Mouse (Mus musculus) erythroblast, embryonic 14.5 days (primary cell): Measurements from ENCODE around the gene Tmprss12.

Experiments used
- GATA1 ChIP-seq: IDR thresholded peaks from 2 replicates; pipeline ENCODE4 v1.6.1; 2012; ENCODE audit warnings: low read length, inconsistent platforms, mixed read lengths
- TAL1 ChIP-seq: IDR thresholded peaks from 3 replicates; pipeline ENCODE4 v1.6.1; 2012; ENCODE audit warnings: low read length, inconsistent platforms, mixed read lengths

- TF ChIP-seq TAL1 (no peak), GATA1 (no peak)
Observed at GRCm38 (mm10) chr15:100236952-100237351, 43.7 kb upstream of the Tmprss12 start.
